7 mouse cellular contexts compared by ENCODE assay signal in genomic region chrX:48033024-48033423, GRCm38 (mm10). TPM values are rescaled to one million over a fixed set of nuclear protein-coding genes. Genes with fewer than 3 reads are reported as not detected.
DNase-seq lines count a peak whose midpoint lies in the region; ATAC-seq lines count a peak whose summit lies in the region.

No protein-coding gene starts in this region.

- H3K9ac ChIP-seq in midbrain, embryonic 15.5 days = no peak overlapping the region
- H3K9ac ChIP-seq in forebrain, embryonic 14.5 days (ENCODE audit: low read length) = no peak overlapping the region

- peaks cover 81% of the 10 kb centered on the region for H3K27me3 ChIP-seq in midbrain, embryonic 10.5 days (ENCODE audit: low read depth, poor library complexity, severe bottlenecking)
- H3K27me3 ChIP-seq in midbrain, embryonic 15.5 days (replicated peaks) = peaks cover 22% of the 10 kb centered on the region
- H3K27me3 ChIP-seq in forebrain, embryonic 14.5 days (replicated peaks; ENCODE audit: control insufficient read depth, insufficient read depth, low read length) = no peaks in the 10 kb centered on the region

- no peaks in the 10 kb centered on the region for H3K36me3 ChIP-seq in midbrain, embryonic 10.5 days
- H3K36me3 ChIP-seq in midbrain, embryonic 15.5 days (replicated peaks) = no peaks in the 10 kb centered on the region
- H3K36me3 ChIP-seq in forebrain, embryonic 14.5 days (ENCODE audit: control insufficient read depth, insufficient read depth, low read length) = no peaks in the 10 kb centered on the region

- no peaks in the 10 kb centered on the region for H3K9me3 ChIP-seq in midbrain, embryonic 10.5 days (replicated peaks)
- no peaks in the 10 kb centered on the region for H3K9me3 ChIP-seq in midbrain, embryonic 15.5 days
- no peaks in the 10 kb centered on the region for H3K9me3 ChIP-seq in forebrain, embryonic 14.5 days (replicated peaks; ENCODE audit: control insufficient read depth, low read length)

- no peak for ATAC-seq in midbrain, embryonic 15.5 days (replicated peaks)
- peak; percentile 38 for ATAC-seq in forebrain, embryonic 14.5 days
- no peak for ATAC-seq in granulocyte monocyte progenitor cell, adult 5-6 weeks (replicated peaks; ENCODE audit: poor library complexity, severe bottlenecking)

- H3K4me1 ChIP-seq in midbrain, embryonic 10.5 days = peaks cover 9% of the 10 kb centered on the region
- peaks cover 8% of the 10 kb centered on the region for H3K4me1 ChIP-seq in midbrain, embryonic 15.5 days
- H3K4me1 ChIP-seq in forebrain, embryonic 14.5 days (ENCODE audit: control insufficient read depth, insufficient read depth, low read length) = no peaks in the 10 kb centered on the region

- 88% methylated on average over 3 of the region's 3 CpGs for WGBS in midbrain, embryonic 10.5 days
- 53% methylated on average over 3 of the region's 3 CpGs for WGBS in midbrain, embryonic 15.5 days
- 36% methylated on average over 3 of the region's 3 CpGs for WGBS in forebrain, embryonic 14.5 days

- H3K4me2 ChIP-seq in midbrain, embryonic 15.5 days = no peak overlapping the region
- peak overlapping the region; percentile 65 for H3K4me2 ChIP-seq in forebrain, embryonic 14.5 days (ENCODE audit: low read length)

- peak overlapping the region; percentile 63; the same call in 1 of the 2 replicates for H3K4me3 ChIP-seq in midbrain, embryonic 10.5 days
- no peak overlapping the region for H3K4me3 ChIP-seq in midbrain, embryonic 15.5 days
- no peak overlapping the region for H3K4me3 ChIP-seq in forebrain, embryonic 14.5 days (ENCODE audit: low read depth, low read length)

- no peak overlapping the region for H3K27ac ChIP-seq in midbrain, embryonic 10.5 days (replicated peaks)
- no peak overlapping the region for H3K27ac ChIP-seq in midbrain, embryonic 15.5 days
- no peak overlapping the region for H3K27ac ChIP-seq in forebrain, embryonic 14.5 days (ENCODE audit: low read depth, low read length)

- no peak for DNase-seq in midbrain, embryonic 10.5 days (ENCODE audit: low spot score)
- peak; percentile 41 for DNase-seq in cerebellum, adult 8-10 months
- DNase-seq in forebrain, embryonic 14.5 days (ENCODE audit: low spot score) = peak; percentile 64
- DNase-seq in kidney, postnatal 14 days = peak; percentile 52
- DNase-seq in B cell, adult 2 months = no peak

RNA-seq across cellular contexts. Expression of gene Apln, which starts 1.6 kb away (rescaled TPM):
- polyA plus RNA-seq in midbrain, embryonic 10.5 days (2016; fragmentation: Nextera tagmentation; extraction: Ambion mirVana) = 4.1 and 5.2 TPM in 2 replicates
- 3.5 and 4.3 TPM in 2 replicates for polyA plus RNA-seq in midbrain, embryonic 15.5 days (2015; fragmentation: Nextera tagmentation; extraction: Ambion mirVana)
- 2.4 and 3.5 TPM in 2 replicates for polyA plus RNA-seq in forebrain, embryonic 14.5 days (2014; fragmentation: Nextera tagmentation; extraction: Ambion mirVana)
- 1.4 and 1.7 TPM in 2 replicates for total RNA-seq in granulocyte monocyte progenitor cell, adult 5-6 weeks (2014; fragmentation: Nextera tagmentation)
- total RNA-seq in granulocyte monocyte progenitor cell, adult 5-6 weeks (2017) = 0.62 and 1.6 TPM in 2 replicates

Comparison
In these comparisons a context has a peak if more than half of its experiments do, and no peak if none do; other contexts are left out.
1. DNase-seq: peak in cerebellum, adult 8-10 months (single experiment), forebrain, embryonic 14.5 days (single experiment) and kidney, postnatal 14 days (single experiment); none in midbrain, embryonic 10.5 days (single experiment) and B cell, adult 2 months (0 of 2).